Mouse (Mus musculus): ENCODE measurements around the gene Sh3bp5. TPM values are rescaled to one million over a fixed set of nuclear protein-coding genes. Genes with fewer than 3 reads are reported as not detected.

Gene Sh3bp5
- polyA plus RNA-seq, 1 experiment from 2014 or later, result 66.9 TPM

Other genes with a start within 250 kb of the Sh3bp5 start
- gene Tnnc1, start 227.8 kb downstream of the Sh3bp5 start, polyA plus RNA-seq (2015; fragmentation: Nextera tagmentation; extraction: Ambion mirVana), result 0.84 and 2.2 TPM in 2 replicates
- 298 and 341 TPM in 2 replicates for gene Nisch, start 219.1 kb downstream of the Sh3bp5 start, polyA plus RNA-seq (2015; fragmentation: Nextera tagmentation; extraction: Ambion mirVana)
- 0.57 and 0.58 TPM in 2 replicates for gene Sema3g, start 218.2 kb downstream of the Sh3bp5 start, polyA plus RNA-seq (2015; fragmentation: Nextera tagmentation; extraction: Ambion mirVana)
- 13.2 and 14.7 TPM in 2 replicates for gene Phf7, start 184.8 kb downstream of the Sh3bp5 start, polyA plus RNA-seq (2015; fragmentation: Nextera tagmentation; extraction: Ambion mirVana)
- gene Bap1, start 184.6 kb downstream of the Sh3bp5 start, polyA plus RNA-seq (2015; fragmentation: Nextera tagmentation; extraction: Ambion mirVana), result 128 and 139 TPM in 2 replicates
- 3.8 and 5.1 TPM in 2 replicates for gene Dnah1, start 112.2 kb downstream of the Sh3bp5 start, polyA plus RNA-seq (2015; fragmentation: Nextera tagmentation; extraction: Ambion mirVana)
- gene Capn7, start 99.4 kb downstream of the Sh3bp5 start, polyA plus RNA-seq (2015; fragmentation: Nextera tagmentation; extraction: Ambion mirVana), result 44.2 and 48.7 TPM in 2 replicates
- 13.9 and 14.4 TPM in 2 replicates for gene Eaf1, start 58.3 kb upstream of the Sh3bp5 start, polyA plus RNA-seq (2015; fragmentation: Nextera tagmentation; extraction: Ambion mirVana)
- gene Mettl6, start 59.0 kb upstream of the Sh3bp5 start, polyA plus RNA-seq (2015; fragmentation: Nextera tagmentation; extraction: Ambion mirVana), result 66.0 and 67.7 TPM in 2 replicates
- not detected in 2 replicates for gene Colq, start 155.3 kb upstream of the Sh3bp5 start, polyA plus RNA-seq (2015; fragmentation: Nextera tagmentation; extraction: Ambion mirVana)
- gene Gm49387, start 204.8 kb upstream of the Sh3bp5 start, polyA plus RNA-seq (2015; fragmentation: Nextera tagmentation; extraction: Ambion mirVana), result not detected in 2 replicates
- gene Btd, start 204.9 kb upstream of the Sh3bp5 start, polyA plus RNA-seq (2015; fragmentation: Nextera tagmentation; extraction: Ambion mirVana), result 12.5 and 12.7 TPM in 2 replicates
- gene Hacl1, start 205.2 kb upstream of the Sh3bp5 start, polyA plus RNA-seq (2015; fragmentation: Nextera tagmentation; extraction: Ambion mirVana), result 7.7 and 8.9 TPM in 2 replicates